Mouse (Mus musculus) MEL (cell line): ENCODE results near the gene Slco1c1.

Experiments used
- CTCF ChIP-seq, 3 experiments: IDR thresholded peaks in 2 of 3; conservative IDR thresholded peaks in 1 of 3; 2 replicates each; pipeline ENCODE4 v1.5.1; 2011 to 2012; ENCODE audit warnings: low read length in 3 of 3, low read depth in 2 of 3, mild to moderate bottlenecking in 2 of 3, improper control_type of control experiment in 1 of 3, inconsistent platforms in 1 of 3, mixed read lengths in 1 of 3, moderate library complexity in 1 of 3; ENCODE audit not compliant: control insufficient read depth in 1 of 3, insufficient read depth in 1 of 3, poor library complexity in 1 of 3, severe bottlenecking in 1 of 3
- ELF1 ChIP-seq: IDR thresholded peaks from 2 replicates; pipeline ENCODE4 v1.6.1; 2014; ENCODE audit warnings: low read depth, mild to moderate bottlenecking, inconsistent platforms, low read length, improper control_type of control experiment, moderate library complexity

- TF ChIP-seq ELF1 (no peak), CTCF (IDR thresholded peaks at IDR 0.05 in 2 of 3, conservative IDR thresholded peaks at IDR 0.05 in 1 of 3; ENCODE audit: control insufficient read depth in 1 of 3, insufficient read depth in 1 of 3, low read depth in 2 of 3, low read length in 3 of 3, poor library complexity in 1 of 3, severe bottlenecking in 1 of 3) (no peak)
Measured at GRCm38 (mm10) chr6:141568559-141568946, 44.4 kb downstream of the Slco1c1 start.
